Mouse (Mus musculus) embryonic facial prominence, embryonic 11.5 days (tissue): ENCODE data around the gene Hsf5. TPM values are rescaled to one million over a fixed set of nuclear protein-coding genes. Genes with fewer than 3 reads are reported as not detected.

Source experiments
- ATAC-seq: fragments of 200-750 bp; cut with Nextera tagmentation; replicated peaks from 2 replicates; pipeline ENCODE4 v1.8.0; 2017; ENCODE audit warnings: low read depth; ENCODE audit not compliant: insufficient number of reproducible peaks, low FRiP score, low TSS enrichment
- DNase-seq: peaks from one replicate; pipeline ENCODE4 v3.0.0-alpha.2; 2015; ENCODE audit warnings: low spot score
- H3K27ac ChIP-seq: fragments of 300-500 bp; sonication (generic); replicated peaks from 2 replicates; pipeline ENCODE4 v1.5.1; 2014; ENCODE audit warnings: mild to moderate bottlenecking, low read depth, low read length, control low read depth
- H3K27me3 ChIP-seq: fragments of 300-500 bp; sonication (generic); 2 replicates; pipeline ENCODE4 v1.6.1; 2014; ENCODE audit warnings: mild to moderate bottlenecking, low read length, moderate library complexity, mixed read lengths; ENCODE audit not compliant: control insufficient read depth, insufficient read depth
- H3K36me3 ChIP-seq: fragments of 300-500 bp; sonication (generic); replicated peaks from 2 replicates; pipeline ENCODE4 v1.6.1; 2014; ENCODE audit warnings: low read depth, mild to moderate bottlenecking, low read length, moderate library complexity, mixed read lengths; ENCODE audit not compliant: control insufficient read depth, insufficient read depth
- H3K4me1 ChIP-seq: fragments of 300-500 bp; sonication (generic); 2 replicates; pipeline ENCODE4 v1.6.1; 2014; ENCODE audit warnings: low read length, mixed read lengths; ENCODE audit not compliant: control insufficient read depth, insufficient read depth
- H3K4me2 ChIP-seq: fragments of 300-500 bp; sonication (generic); 2 replicates; pipeline ENCODE4 v1.6.1; 2014; ENCODE audit warnings: low read depth, mild to moderate bottlenecking, control low read depth, low read length, moderate library complexity
- H3K4me3 ChIP-seq: fragments of 300-500 bp; sonication (generic); 2 replicates; pipeline ENCODE4 v1.5.1; 2014; ENCODE audit warnings: low read depth, low read length, control low read depth
- H3K9ac ChIP-seq: fragments of 300-500 bp; sonication (generic); replicated peaks from 2 replicates; pipeline ENCODE4 v1.6.1; 2014; ENCODE audit warnings: mild to moderate bottlenecking, control low read depth, low read length
- H3K9me3 ChIP-seq: fragments of 300-500 bp; sonication (generic); replicated peaks from 2 replicates; pipeline ENCODE4 v1.6.1; 2016; ENCODE audit warnings: mild to moderate bottlenecking, low read length, inconsistent platforms, mixed read lengths; ENCODE audit not compliant: control insufficient read depth
- WGBS: fragments of 180-500 bp; shearing (Covaris S2); extraction: QIAGEN DNeasy Blood & Tissue Kit; methylation state at CpG from one replicate; pipeline ENCODE4 v1.1.7; 2014; 5-methylcytosine and 5-hydroxymethylcytosine counted together
- polyA plus RNA-seq: library from polyadenylated mRNA; unstranded; fragments of >200 nt; fragmentation: Nextera tagmentation; extraction: Ambion mirVana; gene quantifications from 2 replicates; pipeline ENCODE4 v1.2.1, GENCODE M21; 2014

Gene Hsf5
- polyA plus RNA-seq, 1 experiment from 2014 or later = 0.32 TPM

GRCm38 (mm10) chr11:87703654-87704053, 86.7 kb downstream of the Hsf5 start:
- ATAC-seq (no peak), DNase-seq (no peak)
- Histone ChIP-seq H3K4me2 (no peak overlapping the region), H3K36me3 (no peaks in the 10 kb centered on the region), H3K9ac (no peak overlapping the region), H3K4me1 (no peaks in the 10 kb centered on the region), H3K27me3 (no peaks in the 10 kb centered on the region), H3K27ac (no peak overlapping the region), H3K4me3 (no peak overlapping the region), H3K9me3 (no peaks in the 10 kb centered on the region)
- whole genome bisulfite sequencing = 87% methylated on average over 5 of the region's 5 CpGs

DNA sequence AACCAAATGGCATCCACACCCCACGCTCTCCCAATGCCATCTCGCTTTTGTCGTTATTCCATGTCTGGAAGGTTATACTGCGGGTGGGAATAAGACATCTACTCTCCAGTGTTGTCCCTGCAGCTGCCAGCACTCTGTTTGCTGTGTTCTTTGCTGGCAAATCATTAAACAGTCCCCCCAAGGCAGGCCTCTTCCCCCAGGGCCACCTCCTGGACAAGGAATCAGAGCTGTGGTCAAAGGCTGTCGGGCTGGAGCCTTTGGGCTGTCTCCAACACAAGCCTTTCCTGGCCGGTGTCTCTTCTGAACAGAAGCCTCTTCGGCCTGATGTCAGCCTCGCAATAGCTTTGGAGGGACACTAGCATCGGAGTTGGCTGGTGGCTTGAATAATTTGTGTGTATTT, 87.3 kb downstream of the Hsf5 start:
- WGBS = 83% methylated on average over 9 of the region's 9 CpGs
- no peak overlapping the region for H3K27ac ChIP-seq

DNA sequence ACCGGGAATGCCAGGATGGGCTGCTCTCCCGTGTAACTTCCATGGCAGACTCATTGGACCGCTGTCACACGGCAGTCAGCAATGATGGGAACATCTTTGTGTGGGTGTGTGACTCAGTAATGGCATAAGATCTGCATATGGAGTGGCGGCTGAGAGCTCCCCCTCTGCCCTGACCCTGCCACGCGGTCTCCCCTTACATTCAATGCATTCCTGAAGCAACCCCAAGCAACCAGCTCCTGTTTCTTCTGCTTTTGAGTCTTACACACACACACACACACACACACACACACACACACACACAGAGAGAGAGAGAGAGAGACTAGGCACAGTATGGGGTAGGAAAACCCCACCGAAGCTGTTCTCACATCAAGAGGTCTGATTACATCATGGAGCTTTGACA, 90.6 kb downstream of the Hsf5 start:
- Histone ChIP-seq H3K9me3 (no peaks in the 10 kb centered on the region), H3K4me1 (no peaks in the 10 kb centered on the region), H3K9ac (no peak overlapping the region), H3K36me3 (no peaks in the 10 kb centered on the region), H3K27me3 (no peaks in the 10 kb centered on the region), H3K27ac (no peak overlapping the region), H3K4me3 (no peak overlapping the region), H3K4me2 (no peak overlapping the region)
- 62% methylated on average over 8 of the region's 8 CpGs for WGBS
- ATAC-seq = 0 out of 2 replicates have a peak, but pooled peaks have one; percentile 37
- DNase-seq = no peak

More for the DNA sequence above, 87.3 kb downstream of the Hsf5 start:
- no peaks in the 10 kb centered on the region for H3K27me3 ChIP-seq
- DNase-seq (no peak), ATAC-seq (no peak)
- H3K9ac ChIP-seq = no peak overlapping the region
- H3K36me3 ChIP-seq = no peaks in the 10 kb centered on the region
- no peak overlapping the region for H3K4me3 ChIP-seq
- H3K4me2 ChIP-seq = no peak overlapping the region
- no peaks in the 10 kb centered on the region for H3K9me3 ChIP-seq
- H3K4me1 ChIP-seq = no peaks in the 10 kb centered on the region

- Histone ChIP-seq H3K27ac (no peak overlapping the region), H3K27me3 (no peaks in the 10 kb centered on the region)
These were observed 92.0 kb downstream of the Hsf5 start for GRCm38 (mm10) chr11:87708979-87709378.

More at GRCm38 (mm10) chr11:87708979-87709378, 92.0 kb downstream of the Hsf5 start:
- Histone ChIP-seq H3K9ac (no peak overlapping the region), H3K9me3 (no peaks in the 10 kb centered on the region), H3K4me3 (no peak overlapping the region), H3K4me1 (no peaks in the 10 kb centered on the region), H3K4me2 (no peak overlapping the region), H3K36me3 (no peaks in the 10 kb centered on the region)
- ATAC-seq (no peak), DNase-seq (no peak)
- 78% methylated on average over 5 of the region's 5 CpGs for WGBS

Other genes starting within 250 kb of the Hsf5 start
- 12.1 and 13.5 TPM in 2 replicates for gene Rad51c, start 212.2 kb upstream of the Hsf5 start, polyA plus RNA-seq
- 0.42 and 0.80 TPM in 2 replicates for gene Tex14, start 212.1 kb upstream of the Hsf5 start, polyA plus RNA-seq
- not detected in 2 replicates for gene Gm11492, start 50.5 kb upstream of the Hsf5 start, polyA plus RNA-seq
- 6.6 and 8.3 TPM in 2 replicates for gene Sept4, start 48.3 kb upstream of the Hsf5 start, polyA plus RNA-seq
- 61.1 and 61.9 TPM in 2 replicates for gene Mtmr4, start 25.0 kb upstream of the Hsf5 start, polyA plus RNA-seq
- 2.0 and 4.4 TPM in 2 replicates for gene Rnf43, start 45.6 kb downstream of the Hsf5 start, polyA plus RNA-seq
- gene Supt4a, start 120.4 kb downstream of the Hsf5 start, polyA plus RNA-seq = 174 and 180 TPM in 2 replicates
- 1.5 and 3.5 TPM in 2 replicates for gene Tspoap1, start 143.4 kb downstream of the Hsf5 start, polyA plus RNA-seq
- 6.1 and 7.2 TPM in 2 replicates for gene Mpo, start 176.4 kb downstream of the Hsf5 start, polyA plus RNA-seq
- 0.25 and 0.36 TPM in 2 replicates for gene Lpo, start 211.1 kb downstream of the Hsf5 start, polyA plus RNA-seq
- gene Mks1, start 236.1 kb downstream of the Hsf5 start, polyA plus RNA-seq = 11.0 and 12.4 TPM in 2 replicates